Mouse (Mus musculus) fibroblast of lung, adult 2 months (primary cell): Measurements from ENCODE around the gene Dact2.

Source experiments
- DNase-seq: peaks from one replicate; pipeline ENCODE4 v3.0.0-alpha.2; 2011; ENCODE audit warnings: low read depth

Dact2 gene

GRCm38 (mm10) chr17:14204061-14204460, at the start of gene Dact2:
TSS of gene Dact2 (minus strand) at chr17:14204304.
- DNase-seq: no peak

- DNase-seq: no peak
Observed at GRCm38 (mm10) chr17:14252456-14252855, 48.4 kb upstream of the Dact2 start.

GRCm38 (mm10) chr17:14250401-14250800, 46.3 kb upstream of the Dact2 start:
- DNase-seq: no peak

- no peak for DNase-seq
Observed at GRCm38 (mm10) chr17:14249595-14249994, 45.5 kb upstream of the Dact2 start.

DNA sequence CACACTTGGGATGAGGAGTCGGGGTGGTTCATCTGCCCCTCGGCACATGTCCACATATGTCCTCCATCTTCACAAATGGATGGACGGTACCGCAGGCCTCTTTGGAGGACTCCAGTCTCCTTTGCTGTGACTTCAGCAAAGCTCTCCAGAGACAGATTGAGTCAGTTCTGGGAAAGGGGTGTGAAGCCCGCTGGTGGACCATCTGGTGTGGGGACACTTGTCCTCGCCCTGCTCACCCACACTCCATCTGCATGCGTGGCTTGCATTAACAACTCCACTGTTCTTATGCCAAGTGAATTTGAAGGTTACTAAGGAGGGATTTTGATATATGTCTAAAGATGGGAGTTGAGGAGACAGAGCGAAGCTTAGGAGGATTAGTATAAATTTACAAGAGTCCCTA, 43.8 kb upstream of the Dact2 start:
- no peak for DNase-seq

DNA sequence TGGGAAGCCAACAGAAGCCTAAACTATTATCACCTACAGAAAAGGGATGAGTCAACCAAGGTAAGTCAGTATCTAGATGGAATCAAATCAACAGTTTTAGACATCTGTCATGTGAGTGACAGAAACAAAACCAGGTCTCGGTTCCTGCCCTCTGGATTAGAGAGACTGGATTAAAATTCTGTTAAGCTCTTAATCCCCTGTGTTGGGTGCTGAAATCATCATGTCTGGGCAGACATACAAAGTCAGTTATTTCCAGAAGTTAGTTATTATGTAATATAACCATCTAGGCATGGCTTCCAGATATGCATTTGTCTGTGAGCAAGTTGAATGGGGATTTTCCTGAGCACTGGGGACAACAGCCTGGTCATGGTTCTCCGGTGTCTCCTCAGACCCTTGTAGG, 42.2 kb upstream of the Dact2 start:
- no peak for DNase-seq

DNA sequence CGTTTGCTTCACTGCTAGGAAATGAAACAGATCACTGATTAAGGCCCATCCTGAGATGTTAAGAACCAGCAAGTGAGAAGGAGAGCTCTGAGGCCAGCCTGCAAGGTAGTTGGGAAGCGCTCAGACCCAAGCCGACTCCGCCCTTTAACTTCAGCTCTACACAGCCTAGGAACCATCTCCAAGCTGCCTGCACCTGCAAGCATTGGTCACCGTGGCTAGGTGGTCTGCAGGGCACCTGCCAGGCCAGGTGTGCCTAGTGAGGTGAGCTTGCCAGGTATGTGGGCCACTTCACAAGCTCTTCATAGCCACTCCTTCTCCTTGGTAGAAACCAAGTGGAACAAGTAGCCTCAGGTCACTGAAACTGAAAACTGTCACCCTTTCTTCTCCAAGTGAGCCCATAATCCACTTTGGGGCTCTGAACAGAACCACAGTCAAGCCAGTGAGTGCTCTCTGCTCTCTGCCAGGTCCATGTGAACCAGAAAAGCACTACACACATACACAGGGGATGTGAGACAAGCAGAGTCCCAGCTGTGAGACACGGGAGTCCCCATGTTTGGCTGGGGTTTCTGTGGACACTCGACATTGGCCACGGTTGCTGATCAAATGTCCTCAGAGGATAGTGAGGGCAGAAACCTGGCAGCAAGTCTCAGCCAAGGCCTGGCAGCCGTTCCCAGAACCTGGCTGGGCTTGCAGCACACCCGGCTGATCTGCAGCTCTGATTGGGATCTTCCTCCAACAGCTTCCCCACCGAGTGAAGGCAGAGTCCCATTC, 40.3 kb upstream of the Dact2 start:
- no peak for DNase-seq

GRCm38 (mm10) chr17:14242634-14243033, 38.5 kb upstream of the Dact2 start:
- DNase-seq: no peak

DNA sequence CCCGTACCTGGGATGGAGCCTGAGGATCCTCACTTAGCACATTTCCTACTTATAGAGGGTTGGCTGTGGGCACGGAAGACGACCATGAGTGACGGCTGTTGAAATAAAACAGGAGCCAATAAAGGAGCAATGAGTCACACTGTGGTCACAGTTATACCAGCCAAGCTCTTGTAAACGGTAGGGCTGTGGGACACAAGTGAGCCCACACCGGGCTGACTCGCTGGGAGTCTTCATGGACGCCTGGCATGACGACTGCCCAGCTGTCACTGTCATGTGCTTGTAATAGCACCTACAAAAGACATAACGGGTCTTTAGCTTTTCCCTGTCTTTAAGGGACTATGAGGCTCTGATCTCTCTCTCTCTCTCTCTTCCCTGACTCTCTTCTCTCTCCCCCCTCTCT, 35.9 kb upstream of the Dact2 start:
- no peak for DNase-seq

DNA sequence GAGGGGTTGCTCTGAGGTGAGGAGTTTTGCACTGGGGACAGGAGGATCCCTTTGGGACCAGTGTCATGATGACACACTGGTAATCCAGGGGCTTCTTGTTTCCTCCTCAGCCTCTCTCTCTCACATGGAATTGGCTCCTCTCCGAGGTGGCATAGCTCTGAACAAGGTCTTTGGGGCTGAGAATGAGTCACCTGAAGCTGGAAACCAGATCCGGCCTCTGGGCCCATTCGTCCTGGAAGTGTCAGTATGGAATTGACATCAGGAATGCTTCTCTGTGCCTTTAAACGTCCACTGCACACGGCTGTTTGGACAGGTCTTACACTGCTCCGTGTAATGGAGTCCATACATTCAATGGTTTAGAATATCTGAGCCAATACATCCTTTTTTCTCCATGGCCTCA, 33.0 kb upstream of the Dact2 start:
- no peak for DNase-seq

- no peak for DNase-seq
Observed at GRCm38 (mm10) chr17:14234774-14235389, 30.8 kb upstream of the Dact2 start.

DNA sequence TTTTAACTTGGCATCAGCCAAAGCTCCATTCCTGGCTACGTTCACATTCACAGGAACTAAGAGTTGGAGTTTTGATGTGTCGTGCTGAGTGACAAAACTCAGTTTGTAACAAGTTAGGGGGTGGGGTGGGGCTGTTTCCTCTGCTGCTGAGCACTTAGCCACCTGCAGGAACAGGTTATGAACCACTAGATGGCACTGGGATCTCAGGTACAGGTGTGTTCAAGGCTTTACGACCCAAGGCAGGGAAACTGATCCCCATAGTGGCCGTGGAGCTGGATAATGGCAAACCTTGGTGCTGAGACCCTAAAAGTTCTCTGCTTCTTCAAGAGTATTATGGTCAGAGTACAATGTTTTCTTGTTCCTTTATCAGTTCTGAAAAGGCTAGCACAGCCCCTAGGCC, 29.6 kb upstream of the Dact2 start:
- no peak for DNase-seq

- peak; percentile 62 for DNase-seq
Observed at GRCm38 (mm10) chr17:14232629-14233028, 28.5 kb upstream of the Dact2 start.

DNA sequence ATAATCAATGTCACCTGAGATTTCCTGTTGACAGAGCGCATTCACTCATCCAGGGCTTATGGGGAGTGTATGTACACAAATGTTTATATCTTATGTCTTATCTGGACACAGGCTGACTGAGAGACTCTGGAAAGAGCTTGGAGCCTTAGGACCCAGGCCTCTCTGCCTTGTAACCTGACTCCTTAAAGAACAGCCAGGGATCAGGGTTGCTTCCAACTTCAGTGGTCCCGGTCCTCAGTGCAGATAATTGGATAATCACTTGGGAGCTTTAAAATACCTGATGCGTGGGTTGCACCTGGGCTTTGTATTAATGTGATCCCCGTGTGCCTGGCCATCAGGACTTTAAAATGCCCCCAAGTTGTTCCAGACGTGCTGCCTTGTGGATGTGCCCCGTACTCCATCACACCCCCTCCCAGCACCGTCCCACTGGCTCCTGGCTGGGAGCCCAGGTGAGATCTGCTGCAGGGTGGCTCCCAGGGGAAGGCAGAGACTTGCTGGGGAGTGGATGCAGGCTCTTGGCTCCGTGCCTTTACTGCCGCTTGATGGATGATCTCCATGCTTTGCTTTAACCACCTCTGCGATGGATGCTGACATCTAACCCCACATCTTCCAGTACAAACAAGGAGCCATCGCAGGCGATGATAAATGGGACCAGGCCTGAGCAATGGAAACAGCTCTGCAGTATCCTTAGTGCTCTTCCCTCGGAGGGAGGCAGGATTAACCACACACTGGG, 26.8 kb upstream of the Dact2 start:
- no peak for DNase-seq

DNA sequence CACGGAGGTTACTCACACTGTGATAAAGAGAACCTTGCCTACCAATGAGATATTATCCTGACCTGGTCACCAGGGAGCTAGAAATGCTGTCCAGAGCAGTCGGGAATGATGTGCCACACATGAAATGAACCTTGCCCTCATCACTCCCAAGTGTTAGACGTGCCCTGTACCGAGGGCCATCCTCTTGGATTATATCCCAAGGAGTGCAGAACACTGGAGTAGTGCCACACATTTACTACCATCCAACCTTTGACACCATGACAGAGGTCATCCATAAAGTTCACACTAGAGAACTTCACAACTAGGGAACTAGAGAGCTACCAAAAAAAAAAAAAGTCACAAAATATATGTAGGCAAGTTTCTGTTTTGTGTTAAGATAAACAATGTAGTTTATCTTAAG, 24.3 kb upstream of the Dact2 start:
- DNase-seq: no peak

DNA sequence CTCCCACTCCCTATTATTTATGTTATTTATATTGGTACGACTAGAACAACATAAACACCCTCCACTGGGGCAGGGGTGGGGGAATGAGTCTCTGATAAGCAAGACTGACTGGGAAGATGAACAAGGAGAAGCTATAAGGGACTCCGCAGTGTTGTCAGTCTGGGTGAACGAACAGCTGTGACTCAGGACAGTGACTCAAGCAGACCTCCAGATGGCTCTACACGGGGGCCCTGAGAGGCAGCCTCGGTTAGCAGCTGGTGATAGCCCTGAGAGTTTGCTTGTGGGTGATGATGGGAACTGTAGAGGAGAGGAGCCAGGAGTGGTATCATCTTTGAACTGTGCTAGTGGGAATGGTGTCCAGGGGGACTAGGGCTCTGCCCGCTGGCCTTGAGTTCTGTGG, 23.5 kb upstream of the Dact2 start:
- no peak for DNase-seq

- DNase-seq: no peak
Observed at GRCm38 (mm10) chr17:14226778-14227177, 22.7 kb upstream of the Dact2 start.

GRCm38 (mm10) chr17:14225982-14226652, 22.0 kb upstream of the Dact2 start:
- DNase-seq: no peak

DNA sequence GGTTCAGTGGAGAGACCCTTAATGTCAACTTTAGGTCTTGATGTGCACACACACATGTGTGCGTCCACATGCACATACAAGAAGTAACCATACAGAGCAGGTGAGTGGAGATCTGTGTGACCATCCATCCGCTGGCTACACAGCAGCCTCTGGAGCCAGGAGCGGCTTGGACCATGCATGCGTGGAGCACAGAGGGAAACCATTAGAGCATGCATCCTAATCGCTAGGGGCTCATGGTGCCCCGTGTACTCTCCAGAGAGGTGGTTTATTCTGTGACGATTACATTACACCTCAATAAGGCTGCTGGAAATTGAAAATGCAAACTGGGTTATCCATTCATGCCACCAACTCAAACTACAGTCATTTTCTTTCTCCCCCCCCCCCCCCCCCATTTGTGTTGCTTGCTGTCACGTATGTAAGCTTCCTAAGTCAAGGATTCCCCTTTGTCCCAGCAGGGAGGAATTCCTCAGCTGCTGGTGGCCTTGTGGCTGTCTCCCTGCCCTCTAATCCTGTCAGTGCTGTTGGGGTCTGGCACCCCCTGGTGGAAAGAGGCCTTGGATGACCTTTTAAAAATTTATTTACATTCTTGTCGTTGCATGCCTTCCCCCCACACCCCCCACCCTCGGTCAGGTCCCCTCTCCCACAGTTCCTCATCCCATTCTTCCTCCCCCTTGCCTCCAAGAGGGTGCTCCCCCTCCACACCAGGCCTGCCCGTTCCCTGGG, 17.9 kb upstream of the Dact2 start:
- no peak for DNase-seq

- no peak for DNase-seq
Observed at GRCm38 (mm10) chr17:14220606-14221202, 16.6 kb upstream of the Dact2 start.

DNA sequence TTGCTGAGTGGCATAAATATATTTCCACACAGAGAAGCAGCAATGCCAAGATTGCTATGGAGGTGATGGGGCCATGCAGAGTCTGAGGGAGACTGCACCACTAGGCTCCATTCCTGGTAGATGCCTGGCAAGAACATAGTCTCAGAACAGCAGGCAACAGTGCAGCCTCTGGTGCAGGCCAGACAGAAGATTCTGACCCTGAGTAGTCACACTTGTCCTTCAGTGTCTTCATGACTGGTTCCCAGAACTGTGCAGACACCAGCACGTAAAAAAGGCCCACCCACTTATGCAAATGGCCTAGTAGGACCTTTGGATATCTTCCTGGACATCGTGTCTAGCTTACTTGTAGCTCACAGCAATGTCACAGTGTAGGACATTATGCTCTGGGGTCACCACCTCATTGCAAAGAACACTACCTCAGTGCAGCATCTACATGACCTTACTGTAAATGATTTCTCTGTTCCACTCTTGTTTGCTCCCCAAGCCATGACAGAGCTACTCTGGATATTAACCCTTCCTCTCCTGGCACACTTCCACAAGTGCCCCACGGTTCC, 9.9 kb upstream of the Dact2 start:
- DNase-seq: no peak
